Mouse (Mus musculus) CH12.LX (cell line): ENCODE measurements around the gene Nf1. TPM values are rescaled to one million over a fixed set of nuclear protein-coding genes. Genes with fewer than 3 reads are reported as not detected.

Source experiments
- DNase-seq: peaks from one replicate; pipeline ENCODE4 v3.0.0-alpha.2; 2013; ENCODE audit errors: extremely low read depth
- H3K27ac ChIP-seq: 2 replicates; pipeline ENCODE4 v1.5.1; 2012; ENCODE audit warnings: low read depth, mild to moderate bottlenecking, control low read depth, moderate library complexity; ENCODE audit not compliant: insufficient read depth
- H3K27me3 ChIP-seq: replicated peaks from 2 replicates; pipeline ENCODE3; 2012; ENCODE audit warnings: inconsistent platforms
- H3K36me3 ChIP-seq, 2 experiments: replicated peaks in 1 of 2; 2 replicates each; pipeline versions ENCODE3 to v1.6.1; 2012; ENCODE audit warnings: inconsistent platforms in 1 of 2, low read length in 1 of 2, mild to moderate bottlenecking in 1 of 2, mixed read lengths in 1 of 2, moderate library complexity in 1 of 2; ENCODE audit not compliant: control insufficient read depth in 1 of 2, insufficient read depth in 1 of 2
- H3K4me1 ChIP-seq, 2 experiments: 2 replicates each; pipeline ENCODE4 v1.6.1; 2012; ENCODE audit warnings: inconsistent platforms in 1 of 2, moderate library complexity in 1 of 2; ENCODE audit not compliant: insufficient read depth in 2 of 2, control insufficient read depth in 1 of 2
- H3K4me2 ChIP-seq: 2 replicates; pipeline ENCODE4 v1.6.1; 2012; ENCODE audit warnings: low read depth, mild to moderate bottlenecking, control low read depth; ENCODE audit not compliant: poor library complexity, insufficient read depth, severe bottlenecking
- H3K4me3 ChIP-seq, 3 experiments: fragments of 150-350 bp in 1 of 3; sonication (generic) in 1 of 3; replicated peaks in 1 of 3; 2 replicates each; pipeline versions ENCODE3 to v1.5.1; 2011 to 2012; ENCODE audit warnings: low read depth in 2 of 3, low read length in 2 of 3, mild to moderate bottlenecking in 2 of 3, moderate library complexity in 2 of 3, control low read depth in 1 of 3, improper control_type of control experiment in 1 of 3, inconsistent platforms in 1 of 3, mixed read lengths in 1 of 3; ENCODE audit not compliant: poor library complexity in 1 of 3
- H3K79me2 ChIP-seq: replicated peaks from 2 replicates; pipeline ENCODE4 v1.6.1; 2012; ENCODE audit warnings: mild to moderate bottlenecking, moderate library complexity; ENCODE audit not compliant: control insufficient read depth, poor library complexity, insufficient read depth, severe bottlenecking; ENCODE audit errors: extremely low read depth
- H3K9ac ChIP-seq: 2 replicates; pipeline ENCODE4 v1.6.1; 2012; ENCODE audit warnings: low read depth, mild to moderate bottlenecking, control low read depth, moderate library complexity; ENCODE audit not compliant: insufficient read depth
- H3K9me3 ChIP-seq: replicated peaks from 2 replicates; pipeline ENCODE3; 2012; ENCODE audit warnings: low read length, inconsistent platforms, mixed read lengths
- BHLHE40 ChIP-seq: IDR thresholded peaks from 2 replicates; pipeline ENCODE4 v1.6.1; 2011; ENCODE audit warnings: mild to moderate bottlenecking, low read depth, low read length, improper control_type of control experiment
- CHD1 ChIP-seq: IDR thresholded peaks from 2 replicates; pipeline ENCODE4 v1.6.1; 2012; ENCODE audit warnings: low read depth, low read length, improper control_type of control experiment, inconsistent platforms
- E2F4 ChIP-seq: IDR thresholded peaks from 2 replicates; pipeline ENCODE4 v1.6.1; 2011; ENCODE audit warnings: low read depth, low read length, improper control_type of control experiment; ENCODE audit not compliant: insufficient replicate concordance
- ELF1 ChIP-seq: IDR thresholded peaks from 2 replicates; pipeline ENCODE4 v1.6.1; 2014; ENCODE audit warnings: low read depth, mild to moderate bottlenecking, inconsistent platforms, low read length, improper control_type of control experiment
- ETS1 ChIP-seq: conservative IDR thresholded peaks from 2 replicates; pipeline ENCODE4 v1.6.1; 2012; ENCODE audit warnings: low read depth, mild to moderate bottlenecking, inconsistent platforms, low read length, improper control_type of control experiment, moderate library complexity
- GABPA ChIP-seq: IDR thresholded peaks from 2 replicates; pipeline ENCODE4 v1.6.1; 2012; ENCODE audit warnings: low read depth, low read length, improper control_type of control experiment, inconsistent platforms; ENCODE audit not compliant: insufficient replicate concordance
- HCFC1 ChIP-seq: IDR thresholded peaks from 2 replicates; pipeline ENCODE4 v1.6.1; 2012; ENCODE audit warnings: low read depth, mild to moderate bottlenecking, inconsistent platforms, low read length, improper control_type of control experiment
- IRF4 ChIP-seq: IDR thresholded peaks from 2 replicates; pipeline ENCODE4 v1.6.1; 2014; ENCODE audit warnings: low read depth, mild to moderate bottlenecking, inconsistent platforms, low read length, improper control_type of control experiment
- JUN ChIP-seq: IDR thresholded peaks from 2 replicates; pipeline ENCODE4 v1.6.1; 2011; ENCODE audit warnings: low read depth, mild to moderate bottlenecking, low read length, improper control_type of control experiment, moderate library complexity; ENCODE audit not compliant: insufficient read depth
- JUND ChIP-seq: conservative IDR thresholded peaks from 2 replicates; pipeline ENCODE4 v1.6.1; 2011; ENCODE audit warnings: low read depth, low read length, improper control_type of control experiment
- KAT2A ChIP-seq: IDR thresholded peaks from 2 replicates; pipeline ENCODE4 v1.6.1; 2012; ENCODE audit warnings: low read length, improper control_type of control experiment, inconsistent platforms; ENCODE audit not compliant: insufficient replicate concordance
- MAFK ChIP-seq: IDR thresholded peaks from 2 replicates; pipeline ENCODE4 v1.6.1; 2011; ENCODE audit warnings: low read length, improper control_type of control experiment; ENCODE audit not compliant: insufficient replicate concordance
- MAX ChIP-seq: IDR thresholded peaks from 2 replicates; pipeline ENCODE4 v1.6.1; 2011; ENCODE audit warnings: low read length, improper control_type of control experiment
- MAZ ChIP-seq: IDR thresholded peaks from 2 replicates; pipeline ENCODE4 v1.6.1; 2012; ENCODE audit warnings: low read depth, mild to moderate bottlenecking, inconsistent platforms, low read length, improper control_type of control experiment, moderate library complexity
- MEF2A ChIP-seq: IDR thresholded peaks from 2 replicates; pipeline ENCODE4 v1.6.1; 2014; ENCODE audit warnings: low read depth, mild to moderate bottlenecking, inconsistent platforms, low read length, improper control_type of control experiment, borderline replicate concordance
- MYC ChIP-seq: IDR thresholded peaks from 2 replicates; pipeline ENCODE4 v1.6.1; 2011; ENCODE audit warnings: low read depth, mild to moderate bottlenecking, improper control_type of control experiment, low read length
- NELFE ChIP-seq: IDR thresholded peaks from 2 replicates; pipeline ENCODE4 v1.6.1; 2011; ENCODE audit warnings: low read depth, low read length, improper control_type of control experiment
- NRF1 ChIP-seq: IDR thresholded peaks from 2 replicates; pipeline ENCODE4 v1.6.1; 2014; ENCODE audit warnings: low read depth, mild to moderate bottlenecking, inconsistent platforms, low read length, improper control_type of control experiment, moderate library complexity
- POLR2A ChIP-seq: IDR thresholded peaks from 2 replicates; pipeline ENCODE4 v1.6.1; 2011; ENCODE audit warnings: low read depth, mild to moderate bottlenecking, improper control_type of control experiment, low read length
- POLR2AphosphoS2 ChIP-seq: IDR thresholded peaks from 2 replicates; pipeline ENCODE4 v1.6.1; 2011; ENCODE audit warnings: low read depth, low read length, improper control_type of control experiment
- SMC3 ChIP-seq: IDR thresholded peaks from 2 replicates; pipeline ENCODE4 v1.6.1; 2011; ENCODE audit warnings: low read depth, low read length, improper control_type of control experiment
- TBP ChIP-seq: conservative IDR thresholded peaks from 2 replicates; pipeline ENCODE4 v1.6.1; 2011; ENCODE audit warnings: low read depth, low read length, improper control_type of control experiment
- TCF12 ChIP-seq: IDR thresholded peaks from 2 replicates; pipeline ENCODE4 v1.6.1; 2014; ENCODE audit warnings: low read depth, mild to moderate bottlenecking, inconsistent platforms, low read length, improper control_type of control experiment
- UBTF ChIP-seq: IDR thresholded peaks from 2 replicates; pipeline ENCODE4 v1.6.1; 2012; ENCODE audit warnings: low read depth, mild to moderate bottlenecking, inconsistent platforms, low read length, improper control_type of control experiment, moderate library complexity
- ZC3H11A ChIP-seq: IDR thresholded peaks from 2 replicates; pipeline ENCODE4 v1.6.1; 2012; ENCODE audit warnings: low read depth, mild to moderate bottlenecking, inconsistent platforms, low read length, improper control_type of control experiment
- ZMIZ1 ChIP-seq: IDR thresholded peaks from 2 replicates; pipeline ENCODE4 v1.6.1; 2012; ENCODE audit warnings: low read depth, mild to moderate bottlenecking, inconsistent platforms, low read length, improper control_type of control experiment
- ZNF384 ChIP-seq: IDR thresholded peaks from 2 replicates; pipeline ENCODE4 v1.6.1; 2012; ENCODE audit warnings: low read depth, low read length, improper control_type of control experiment, inconsistent platforms
- dilution Hi-C: fragments of 300-500 bp; cut with MboI; formaldehyde crosslinking; loops from 2 replicates; pipeline ENCODE4 v1.14.3; 2020; ENCODE audit warnings: low sequenced_read_pairs; ENCODE audit not compliant: extremely low pct_unique_long_range_greater_than_20kb, extremely low pct_ligation_motif_present
- in situ Hi-C: fragments of 300-500 bp; cut with MboI; formaldehyde crosslinking; loops from 3 replicates; pipeline ENCODE4 v1.14.3; 2019; ENCODE audit warnings: low sequenced_read_pairs, low pct_ligation_motif_present, low pct_unique_long_range_greater_than_20kb, mixed read lengths
- polyA plus RNA-seq: library from polyadenylated mRNA; unstranded; fragments of >175 nt; gene quantifications from 2 replicates; pipeline ENCODE4 v1.2.1, GENCODE M21; 2012; ENCODE audit warnings: low read depth; ENCODE audit not compliant: insufficient read length
- total RNA-seq, 2 experiments: library from RNA; depleted of rRNA; stranded (reverse); fragments of 300-350 nt in 1 of 2; fragments of >200 nt in 1 of 2; gene quantifications; 2 replicates each; pipeline ENCODE4 v1.2.3; 2012 to 2014

Gene Nf1
- total and polyA plus RNA-seq, 3 experiments = 7.3 to 19.5 (median 12.4) TPM

- dilution Hi-C loops = no loop called here
- Histone ChIP-seq H3K4me2 (peak overlapping the region; percentile 97), H3K4me1 (peaks cover 8 to 28% of the 10 kb centered on the region in 2 experiments)
- no peak for TF ChIP-seq MAZ
- no peak for TF ChIP-seq TCF12
- TF ChIP-seq ZMIZ1 = no peak
- no peak for TF ChIP-seq E2F4
- TF ChIP-seq IRF4 = no peak
- TF ChIP-seq KAT2A = no peak
- peak; percentile 28; the same call in 1 of the 2 replicates for TF ChIP-seq CHD1
- no peak; the same call in 1 of the 2 replicates for TF ChIP-seq ETS1
- no peak; the same call in 1 of the 2 replicates for TF ChIP-seq HCFC1
- TF ChIP-seq SMC3 = no peak
- peak; percentile 48; the same call in 1 of the 2 replicates for TF ChIP-seq MEF2A
- peak; percentile 32; the same call in 1 of the 2 replicates for TF ChIP-seq NELFE
- TF ChIP-seq MAFK = no peak
- TF ChIP-seq ELF1 = no peak
- no peak for TF ChIP-seq UBTF
- peak; percentile 20; the same call in 1 of the 2 replicates for TF ChIP-seq TBP
- no peak for TF ChIP-seq NRF1
- TF ChIP-seq POLR2AphosphoS2 = no peak
- TF ChIP-seq POLR2A = no peak
- TF ChIP-seq MYC = peak; percentile 75
- peak; percentile 86 for TF ChIP-seq ZNF384
- peak; percentile 68 for TF ChIP-seq MAX
- TF ChIP-seq JUN = no peak
- no peak for TF ChIP-seq GABPA
- no peak for TF ChIP-seq ZC3H11A
- TF ChIP-seq JUND = 0 out of 2 replicates have a peak, but pooled peaks have one; percentile 14
- no peak for TF ChIP-seq BHLHE40
- TF ChIP-seq, all 38 proteins: peak for 8
- H3K9ac ChIP-seq = peak overlapping the region; percentile 97
- DNase-seq = peak; percentile 38
- H3K27ac ChIP-seq = peak overlapping the region; percentile 64
- H3K36me3 ChIP-seq = peaks cover 0 to 3% of the 10 kb centered on the region in 2 experiments
- in situ Hi-C loops = no loop called here
- H3K79me2 ChIP-seq = no peaks in the 10 kb centered on the region
- H3K27me3 ChIP-seq = no peaks in the 10 kb centered on the region
- H3K4me3 ChIP-seq = peak overlapping the region in 2 of 3 experiments; percentile 40 to 50
- no peaks in the 10 kb centered on the region for H3K9me3 ChIP-seq
Measured at GRCm38 (mm10) chr11:79494976-79495800, 155.7 kb downstream of the Nf1 start.
